Mouse (Mus musculus) testis, adult 2 months (tissue): ENCODE results near the gene Fbxo4.

Experiments used
- CTCF ChIP-seq: fragments of 200-500 bp; IDR thresholded peaks from 2 replicates; pipeline ENCODE4 v1.5.1; 2012; ENCODE audit warnings: low read depth, mild to moderate bottlenecking, inconsistent platforms, low read length, moderate library complexity; ENCODE audit not compliant: control insufficient read depth, insufficient read depth, insufficient replicate concordance
- POLR2A ChIP-seq: fragments of 200-500 bp; IDR thresholded peaks from 2 replicates; pipeline ENCODE4 v1.6.1; 2012; ENCODE audit warnings: low read depth, mild to moderate bottlenecking, inconsistent platforms, low read length, moderate library complexity; ENCODE audit not compliant: control insufficient read depth

DNA sequence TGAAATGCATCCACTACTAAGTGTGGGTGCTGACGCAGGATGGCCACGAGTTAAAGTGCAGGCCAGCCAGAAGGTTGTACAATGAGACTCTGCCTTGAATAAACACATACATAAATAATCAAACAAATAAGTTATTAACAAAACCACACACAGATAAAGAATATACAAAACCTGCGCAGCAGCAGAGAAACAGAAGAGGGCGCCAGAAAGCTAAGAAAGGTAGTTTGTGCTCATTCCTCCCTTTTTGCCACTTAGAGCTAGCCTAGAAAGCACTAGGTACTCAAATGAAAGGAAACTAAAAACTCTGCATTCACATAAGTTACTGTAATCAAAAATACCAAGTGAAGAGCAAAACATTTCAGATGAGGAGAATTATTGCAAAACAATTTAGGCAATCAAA lies 21.4 kb downstream of the Fbxo4 start:
- TF ChIP-seq POLR2A (no peak), CTCF (no peak)
